Mouse (Mus musculus): ENCODE measurements at regions not wholly inside any gene's neighbourhood (a gene's known extent, or its start where the extent isn't known, plus 50 kb on each side); places are given as distances from the start of the nearest gene placed in this dataset.

DNA sequence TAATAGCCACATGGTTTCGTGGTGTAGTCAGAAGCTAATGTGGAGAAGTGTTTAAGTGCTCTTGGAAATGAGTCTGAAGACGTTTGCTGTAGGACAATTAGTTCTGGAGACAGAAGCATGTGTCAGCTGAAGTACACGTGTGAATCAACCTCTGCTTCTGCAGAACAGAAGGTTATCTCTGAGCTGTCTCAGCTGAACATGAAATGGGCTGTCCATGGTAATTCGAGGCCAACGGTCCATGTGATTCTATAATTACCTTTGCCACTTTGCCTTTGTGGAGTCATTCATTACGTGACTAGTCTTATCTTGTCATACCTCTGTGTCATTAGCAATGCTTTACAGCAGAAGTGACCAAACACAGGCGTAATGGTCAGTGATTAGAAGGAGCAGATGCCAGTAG is 295.6 kb upstream of the Veph1 start:
- no peak for DNase-seq (ENCODE audit: extremely low read depth, low read depth, low spot score)
- 61% methylated on average over 7 of the region's 7 CpGs for WGBS
- no peaks in the 10 kb centered on the region for H3K36me3 ChIP-seq (ENCODE audit: control insufficient read depth, insufficient read depth, low read length)
- TF ChIP-seq POLR2A (IDR thresholded peaks at IDR 0.05; ENCODE audit: extremely low read depth, insufficient read depth, low read length) (no peak), CTCF (IDR thresholded peaks at IDR 0.05; ENCODE audit: low read depth, low read length) (no peak)
- no peak overlapping the region for H3K27ac ChIP-seq (replicated peaks; ENCODE audit: insufficient read depth, low read depth, low read length)
- H3K4me3 ChIP-seq (ENCODE audit: insufficient read depth, low read depth, low read length): no peak overlapping the region
- no peaks in the 10 kb centered on the region for H3K79me2 ChIP-seq (ENCODE audit: control insufficient read depth, insufficient read depth, low read length)
- no peaks in the 10 kb centered on the region for H3K27me3 ChIP-seq (ENCODE audit: control insufficient read depth, insufficient read depth, low read length)
- H3K9ac ChIP-seq (ENCODE audit: low read depth, low read length): no peak overlapping the region
- no peaks in the 10 kb centered on the region for H3K4me1 ChIP-seq (ENCODE audit: control insufficient read depth, insufficient read depth, low read length)

DNA sequence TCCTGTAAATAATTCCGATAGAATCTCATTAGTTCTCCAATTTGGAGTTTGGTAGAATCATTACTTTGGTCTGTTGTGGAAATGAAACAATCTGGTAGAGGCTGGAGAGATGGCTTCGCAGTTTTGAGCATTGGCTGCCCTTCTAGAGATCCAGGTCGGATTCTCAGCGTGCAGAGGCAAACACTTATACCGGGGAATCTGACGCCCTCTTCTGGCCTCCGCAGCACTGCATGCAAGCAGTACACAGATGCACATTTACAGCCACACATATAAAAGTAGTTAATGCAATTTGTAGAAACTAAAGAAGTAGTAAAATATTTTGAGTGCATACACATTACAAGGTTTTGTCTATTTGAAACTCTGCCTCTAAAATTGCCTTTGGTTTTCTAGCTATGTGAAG is 294.1 kb upstream of the Veph1 start:
- DNase-seq (ENCODE audit: extremely low read depth, low read depth, low spot score): no peak
- no peak overlapping the region for H3K4me3 ChIP-seq (ENCODE audit: insufficient read depth, low read depth, low read length)
- no peaks in the 10 kb centered on the region for H3K79me2 ChIP-seq (ENCODE audit: control insufficient read depth, insufficient read depth, low read length)
- WGBS: 49% methylated on average over 7 of the region's 7 CpGs
- H3K9ac ChIP-seq (ENCODE audit: low read depth, low read length): no peak overlapping the region
- H3K36me3 ChIP-seq (ENCODE audit: control insufficient read depth, insufficient read depth, low read length): no peaks in the 10 kb centered on the region
- no peak overlapping the region for H3K27ac ChIP-seq (replicated peaks; ENCODE audit: insufficient read depth, low read depth, low read length)
- TF ChIP-seq POLR2A (IDR thresholded peaks at IDR 0.05; ENCODE audit: extremely low read depth, insufficient read depth, low read length) (no peak), CTCF (IDR thresholded peaks at IDR 0.05; ENCODE audit: low read depth, low read length) (peak; percentile 24; the same call in 1 of the 2 replicates)
- no peaks in the 10 kb centered on the region for H3K27me3 ChIP-seq (ENCODE audit: control insufficient read depth, insufficient read depth, low read length)
- H3K4me1 ChIP-seq (ENCODE audit: control insufficient read depth, insufficient read depth, low read length): no peaks in the 10 kb centered on the region

GRCm38 (mm10) chr3:66589483-66589882 is 292.8 kb upstream of the Veph1 start:
- H3K79me2 ChIP-seq (ENCODE audit: control insufficient read depth, insufficient read depth, low read length): no peaks in the 10 kb centered on the region
- H3K36me3 ChIP-seq (ENCODE audit: control insufficient read depth, insufficient read depth, low read length): no peaks in the 10 kb centered on the region
- WGBS: 75% methylated on average over 4 of the region's 4 CpGs
- DNase-seq (ENCODE audit: extremely low read depth, low read depth, low spot score): no peak
- TF ChIP-seq POLR2A (IDR thresholded peaks at IDR 0.05; ENCODE audit: extremely low read depth, insufficient read depth, low read length) (no peak), CTCF (IDR thresholded peaks at IDR 0.05; ENCODE audit: low read depth, low read length) (no peak)
- no peak overlapping the region for H3K27ac ChIP-seq (replicated peaks; ENCODE audit: insufficient read depth, low read depth, low read length)
- no peaks in the 10 kb centered on the region for H3K27me3 ChIP-seq (ENCODE audit: control insufficient read depth, insufficient read depth, low read length)
- no peak overlapping the region for H3K4me3 ChIP-seq (ENCODE audit: insufficient read depth, low read depth, low read length)
- no peaks in the 10 kb centered on the region for H3K4me1 ChIP-seq (ENCODE audit: control insufficient read depth, insufficient read depth, low read length)
- no peak overlapping the region for H3K9ac ChIP-seq (ENCODE audit: low read depth, low read length)

DNA sequence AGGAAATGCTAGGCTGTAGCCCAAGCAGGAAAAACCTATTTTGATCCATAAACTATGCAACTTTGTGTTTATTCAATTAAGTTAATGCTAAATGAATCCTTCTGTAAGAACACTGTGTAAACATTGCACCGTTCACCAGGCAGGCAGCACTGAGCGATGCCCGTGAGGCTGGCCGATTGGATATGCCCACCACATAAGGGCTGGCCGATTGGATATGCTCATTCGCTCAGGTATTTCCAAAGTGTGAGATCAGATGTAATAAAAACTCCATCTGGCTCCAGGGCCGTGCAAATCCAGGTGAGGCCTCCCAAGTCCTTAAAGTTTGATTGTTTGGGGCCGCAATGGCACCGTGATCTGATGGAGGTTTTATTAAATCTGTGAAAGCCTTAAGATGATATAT is 288.2 kb upstream of the Veph1 start:
- H3K27me3 ChIP-seq (ENCODE audit: control insufficient read depth, insufficient read depth, low read length): no peaks in the 10 kb centered on the region
- no peaks in the 10 kb centered on the region for H3K36me3 ChIP-seq (ENCODE audit: control insufficient read depth, insufficient read depth, low read length)
- H3K4me3 ChIP-seq (ENCODE audit: insufficient read depth, low read depth, low read length): no peak overlapping the region
- DNase-seq (ENCODE audit: extremely low read depth, low read depth, low spot score): no peak
- no peak overlapping the region for H3K27ac ChIP-seq (replicated peaks; ENCODE audit: insufficient read depth, low read depth, low read length)
- TF ChIP-seq POLR2A (IDR thresholded peaks at IDR 0.05; ENCODE audit: extremely low read depth, insufficient read depth, low read length): no peak
- no peak for TF ChIP-seq CTCF (IDR thresholded peaks at IDR 0.05; ENCODE audit: low read depth, low read length)
- 88% methylated on average over 9 of the region's 9 CpGs for WGBS
- H3K9ac ChIP-seq (ENCODE audit: low read depth, low read length): no peak overlapping the region
- H3K4me1 ChIP-seq (ENCODE audit: control insufficient read depth, insufficient read depth, low read length): no peaks in the 10 kb centered on the region
- no peaks in the 10 kb centered on the region for H3K79me2 ChIP-seq (ENCODE audit: control insufficient read depth, insufficient read depth, low read length)

- no peaks in the 10 kb centered on the region for H3K79me2 ChIP-seq (ENCODE audit: control insufficient read depth, insufficient read depth, low read length)
- TF ChIP-seq POLR2A (IDR thresholded peaks at IDR 0.05; ENCODE audit: extremely low read depth, insufficient read depth, low read length): no peak
- no peak for TF ChIP-seq CTCF (IDR thresholded peaks at IDR 0.05; ENCODE audit: low read depth, low read length)
- 93% methylated on average over 5 of the region's 5 CpGs for WGBS
- no peak overlapping the region for H3K4me3 ChIP-seq (ENCODE audit: insufficient read depth, low read depth, low read length)
- no peak for DNase-seq (ENCODE audit: extremely low read depth, low read depth, low spot score)
- H3K36me3 ChIP-seq (ENCODE audit: control insufficient read depth, insufficient read depth, low read length): no peaks in the 10 kb centered on the region
- H3K9ac ChIP-seq (ENCODE audit: low read depth, low read length): no peak overlapping the region
- no peaks in the 10 kb centered on the region for H3K27me3 ChIP-seq (ENCODE audit: control insufficient read depth, insufficient read depth, low read length)
- H3K4me1 ChIP-seq (ENCODE audit: control insufficient read depth, insufficient read depth, low read length): no peaks in the 10 kb centered on the region
- no peak overlapping the region for H3K27ac ChIP-seq (replicated peaks; ENCODE audit: insufficient read depth, low read depth, low read length)
Observed at GRCm38 (mm10) chr3:66584101-66584500, 287.5 kb upstream of the Veph1 start.

DNA sequence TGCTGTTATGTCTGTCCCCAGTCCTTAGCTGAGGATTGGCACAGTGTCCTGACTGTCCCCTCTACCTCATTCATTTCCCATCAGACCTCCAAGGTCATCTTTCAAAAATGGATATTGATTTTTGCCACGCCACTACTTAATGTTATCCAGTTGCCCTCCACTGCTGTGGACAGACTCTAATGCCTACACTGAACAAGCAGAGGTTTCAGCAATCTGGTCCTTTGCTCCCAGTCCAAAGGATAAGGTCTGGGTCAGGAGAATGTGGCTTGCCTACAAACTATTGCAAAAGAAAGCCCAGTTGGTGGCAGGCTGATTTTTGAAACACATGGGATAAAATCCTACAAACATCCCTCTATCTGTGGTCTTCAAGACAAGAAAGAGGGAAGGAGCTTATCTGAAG is 280.0 kb upstream of the Veph1 start:
- TF ChIP-seq POLR2A (IDR thresholded peaks at IDR 0.05; ENCODE audit: extremely low read depth, insufficient read depth, low read length) (no peak), CTCF (IDR thresholded peaks at IDR 0.05; ENCODE audit: low read depth, low read length) (no peak)
- no peaks in the 10 kb centered on the region for H3K27me3 ChIP-seq (ENCODE audit: control insufficient read depth, insufficient read depth, low read length)
- WGBS: 12% methylated on average over 1 of the region's 1 CpGs
- H3K4me3 ChIP-seq (ENCODE audit: insufficient read depth, low read depth, low read length): no peak overlapping the region
- no peak overlapping the region for H3K9ac ChIP-seq (ENCODE audit: low read depth, low read length)
- no peaks in the 10 kb centered on the region for H3K79me2 ChIP-seq (ENCODE audit: control insufficient read depth, insufficient read depth, low read length)
- H3K36me3 ChIP-seq (ENCODE audit: control insufficient read depth, insufficient read depth, low read length): no peaks in the 10 kb centered on the region
- peak; percentile 96 for DNase-seq (ENCODE audit: extremely low read depth, low read depth, low spot score)
- H3K4me1 ChIP-seq (ENCODE audit: control insufficient read depth, insufficient read depth, low read length): peaks cover 5% of the 10 kb centered on the region; the same call in 1 of the 2 replicates
- H3K27ac ChIP-seq (replicated peaks; ENCODE audit: insufficient read depth, low read depth, low read length): peak overlapping the region; percentile 34
